Mouse (Mus musculus) heart, postnatal 14 days (tissue): ENCODE results near the gene Colq. TPM values are rescaled to one million over a fixed set of nuclear protein-coding genes. Genes with fewer than 3 reads are reported as not detected.
A peak's percentile ranks its signal among the peaks of the same experiment; 100 is the strongest.

ENCODE experiments used
- DNase-seq, 2 experiments: peaks; one replicate each; pipeline ENCODE4 v3.0.0; 2021 to 2022
- intact Hi-C: fragments of 180-260 bp; cut with DNase I; formaldehyde crosslinking; loops from one replicate; pipeline ENCODE4 v1.15.1; 2025
- total RNA-seq, 2 experiments: library from RNA; stranded (reverse); gene quantifications; 2 replicates each; pipeline ENCODE4 v1.2.3; 2021

The Colq gene
- total RNA-seq, 2 experiments from 2014 or later = 7.1 to 9.5 TPM

DNA sequence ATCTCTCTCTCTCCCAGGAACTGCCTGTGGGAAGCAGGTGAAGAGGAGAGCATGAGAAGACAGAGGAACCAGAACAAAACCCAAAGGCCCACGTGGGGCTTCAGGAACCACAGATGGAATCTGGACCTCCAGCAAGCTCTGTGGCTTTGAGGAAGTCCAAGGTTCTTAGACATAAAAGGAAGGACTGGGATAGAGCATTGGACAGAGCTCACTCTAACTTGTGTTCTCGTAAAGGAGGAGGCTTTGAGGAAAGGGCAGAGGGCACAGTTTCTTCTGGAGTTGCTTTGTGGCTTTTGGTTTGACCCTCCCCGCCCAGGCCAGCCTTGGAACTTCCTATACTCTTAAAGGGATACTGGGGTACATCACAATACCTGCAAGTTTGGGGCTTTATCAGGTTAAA, 58.5 kb downstream of the Colq start:
- no peak for DNase-seq
- intact Hi-C loops = no loop called here

DNA sequence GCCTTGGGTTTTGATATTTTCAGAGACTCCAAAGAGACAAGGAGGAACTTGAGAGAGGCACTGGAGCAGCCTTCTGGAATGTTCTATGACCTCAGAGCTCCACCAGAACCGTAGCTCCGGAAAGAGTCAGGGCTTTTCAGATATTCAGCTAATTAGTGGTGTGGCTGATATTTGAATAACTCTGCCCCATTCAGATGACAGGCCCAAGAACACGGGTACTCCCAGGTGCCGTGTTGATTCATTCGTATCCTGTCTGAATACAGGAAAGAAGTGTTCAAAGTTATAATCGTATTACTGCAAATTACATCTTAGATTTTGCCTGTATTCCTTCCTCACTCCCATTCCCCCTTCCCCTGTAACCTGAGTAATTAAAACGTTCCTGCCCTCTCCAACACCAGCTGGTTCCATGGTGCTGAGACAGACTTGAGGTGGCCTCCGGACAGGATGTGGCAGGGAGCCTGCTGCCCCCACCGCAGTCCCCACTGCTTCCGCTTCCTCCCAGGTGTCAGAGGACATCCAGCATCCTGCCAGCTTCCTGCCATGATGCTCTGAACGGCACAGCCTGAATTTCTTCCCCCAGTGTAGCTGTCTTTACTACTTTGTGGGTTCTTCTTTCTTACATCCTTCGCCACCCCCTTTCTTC, 59.5 kb downstream of the Colq start:
- DNase-seq = peak in 1 of 2 experiments; percentile 40

DNA sequence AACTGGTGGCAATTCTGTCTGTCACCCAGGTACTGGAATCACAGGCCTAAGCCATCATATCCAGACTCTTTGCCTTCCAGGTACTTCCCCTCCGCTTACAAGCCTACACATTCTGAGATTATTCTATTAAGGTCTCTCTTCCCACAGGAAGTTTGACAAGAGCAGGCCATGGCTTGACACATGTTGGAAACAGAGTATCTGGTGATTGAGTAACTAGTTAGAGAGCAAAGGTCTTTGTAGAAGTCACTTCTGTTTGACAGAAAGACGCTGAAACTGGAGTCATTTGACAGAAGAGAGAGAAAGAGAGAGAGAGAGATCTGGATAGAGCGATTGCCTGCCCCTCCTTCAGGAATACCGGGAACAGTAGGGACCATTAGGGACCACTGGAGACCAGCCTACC, 60.3 kb downstream of the Colq start:
- intact Hi-C loops = no loop called here
- no peak for DNase-seq

More for the DNA sequence above, 59.5 kb downstream of the Colq start:
- intact Hi-C loops = no loop called here

DNA sequence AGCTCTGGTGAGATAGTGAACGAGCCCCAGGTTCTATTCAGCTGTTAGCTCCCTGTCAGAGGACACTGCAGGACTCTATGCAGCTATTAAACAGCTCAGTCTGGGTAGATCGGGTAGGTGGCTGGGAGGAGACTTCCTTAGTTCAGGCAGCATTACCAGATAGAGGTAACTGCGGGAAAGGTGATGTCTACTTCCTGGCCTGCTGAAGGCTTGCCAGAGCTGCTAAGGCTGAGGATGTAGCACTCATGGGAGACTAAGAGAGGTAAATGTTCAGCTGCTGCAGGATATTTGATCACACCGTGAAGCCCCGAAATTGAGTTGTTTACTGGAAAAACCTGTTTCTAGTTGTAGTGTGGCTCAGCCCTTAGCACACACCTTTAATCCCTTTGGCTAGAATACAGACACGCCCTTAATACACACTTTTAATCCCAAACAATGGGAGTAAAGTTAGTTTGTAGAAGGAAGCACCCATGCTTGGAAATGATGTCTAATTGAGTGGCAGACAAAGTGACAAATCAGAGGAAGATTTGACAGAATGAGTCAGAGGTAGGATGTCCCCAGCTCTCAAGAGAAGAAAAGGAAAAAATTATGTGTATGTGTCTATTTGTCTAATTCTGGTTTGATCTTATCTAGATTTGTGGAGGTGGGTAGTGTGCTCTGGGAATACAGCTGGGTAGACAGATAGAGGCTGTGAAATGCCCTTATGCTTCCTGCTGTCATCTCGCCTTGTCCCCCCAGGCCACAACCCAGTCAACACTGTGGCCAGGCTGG, 65.9 kb downstream of the Colq start:
- intact Hi-C loops = no loop called here
- DNase-seq = no peak

DNA sequence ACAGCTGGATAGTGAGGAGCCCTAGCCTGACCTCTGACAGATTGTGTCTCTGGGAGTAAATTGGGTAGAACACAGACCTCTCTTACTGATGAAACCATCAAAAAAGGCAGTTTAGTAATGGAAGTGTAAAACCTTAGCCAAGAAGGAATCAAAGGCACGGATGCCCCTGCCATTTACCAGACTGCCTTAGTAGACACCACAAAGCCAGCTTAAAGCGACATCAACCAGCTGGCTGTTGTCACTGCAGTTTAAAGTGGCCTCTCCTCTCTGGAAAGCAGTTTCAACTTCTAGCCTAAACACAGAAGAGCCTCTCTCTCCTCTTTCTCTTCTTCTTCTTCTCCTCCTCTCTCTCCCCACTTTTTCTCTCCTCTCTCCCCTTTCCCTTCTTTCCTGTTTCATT, 69.8 kb downstream of the Colq start:
- DNase-seq = no peak
- intact Hi-C loops = loop anchor here (5.0 kb wide), 1 partner anchor 41 kb away; no protein-coding TSS in a partner anchor

DNA sequence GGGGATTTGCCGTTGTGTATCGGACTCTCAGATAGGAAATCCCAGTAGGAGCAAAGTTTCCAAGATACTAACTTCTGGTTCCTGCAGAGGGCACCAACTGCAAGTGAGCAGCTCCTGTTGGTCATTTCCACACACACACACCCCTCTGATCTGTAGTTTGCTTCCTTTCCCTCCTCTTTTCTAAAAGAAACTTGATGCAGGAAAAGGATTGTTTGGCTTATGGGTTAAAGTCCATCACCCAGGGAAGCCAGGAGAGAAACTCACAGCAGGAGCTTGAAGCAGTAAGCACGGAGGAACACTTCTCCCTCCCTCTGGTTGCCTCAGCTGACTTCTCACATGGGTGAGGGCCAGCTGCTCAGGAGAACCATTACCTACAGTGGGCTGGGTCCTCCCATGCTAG, 72.0 kb downstream of the Colq start:
- peak in 1 of 2 experiments; percentile 32 for DNase-seq

DNA sequence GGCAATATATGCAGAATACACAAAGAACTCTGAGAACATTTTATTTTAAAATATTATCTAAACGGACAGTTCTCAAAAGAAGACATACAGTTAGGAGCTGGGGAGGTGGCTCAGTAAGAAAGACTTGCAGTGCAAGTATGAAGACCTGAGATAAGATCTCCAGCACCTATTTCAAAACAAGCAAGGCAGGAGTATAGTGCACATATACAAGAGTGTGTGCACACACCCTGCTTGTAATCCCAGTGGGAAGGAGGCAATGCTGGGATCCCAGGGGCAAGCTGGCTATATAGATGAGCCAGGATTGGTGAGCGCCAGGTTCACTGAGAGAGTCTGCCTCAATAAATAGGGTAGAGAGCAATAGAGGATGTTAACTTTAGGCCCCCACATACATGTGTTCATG, 75.2 kb downstream of the Colq start:
- no peak for DNase-seq
- intact Hi-C loops = no loop called here

More for the DNA sequence above, 72.0 kb downstream of the Colq start:
- intact Hi-C loops = loop anchor here (1.0 kb wide), 1 partner anchor 86 kb away; no protein-coding TSS in a partner anchor

DNA sequence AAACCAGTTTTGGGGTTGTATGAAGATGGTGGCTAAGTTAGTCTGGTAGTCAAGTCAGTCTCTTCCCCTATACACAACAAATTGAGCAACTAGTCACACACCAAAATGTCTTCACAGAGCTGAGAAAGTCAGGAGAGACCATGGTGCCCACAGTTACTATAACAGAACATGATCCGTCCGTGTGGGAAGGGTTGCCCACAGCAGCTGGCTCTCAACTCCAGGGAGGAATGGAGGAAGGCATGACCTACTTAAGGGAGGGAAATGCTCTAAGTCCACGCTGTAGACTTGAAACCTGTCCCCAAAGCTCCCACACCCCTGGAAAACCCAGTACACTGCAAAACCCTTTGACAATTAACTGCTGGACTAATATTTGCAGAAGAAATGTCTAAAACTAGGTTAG, 80.8 kb downstream of the Colq start:
- intact Hi-C loops = no loop called here
- DNase-seq = no peak

DNA sequence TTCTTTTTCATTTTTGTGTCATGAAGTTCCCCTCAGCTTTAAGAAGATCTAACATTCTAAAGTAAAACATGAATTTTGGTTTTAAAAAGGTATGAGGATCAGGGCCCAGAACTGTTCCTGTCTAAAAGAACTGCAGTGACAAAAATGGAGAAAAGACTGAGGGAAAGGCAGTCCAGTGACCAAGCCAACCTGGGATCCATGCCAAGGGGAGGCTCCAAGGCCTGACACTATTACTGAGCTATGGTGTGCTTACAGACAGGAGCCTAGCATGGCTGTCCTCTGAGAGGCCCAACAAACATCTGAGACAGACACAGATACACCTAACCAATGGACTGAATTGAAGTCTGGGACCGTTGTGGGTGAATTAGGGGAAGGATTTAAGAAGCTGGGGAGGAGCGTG, 81.2 kb downstream of the Colq start:
- intact Hi-C loops = no loop called here
- DNase-seq = peak; percentile 53 to 59

DNA sequence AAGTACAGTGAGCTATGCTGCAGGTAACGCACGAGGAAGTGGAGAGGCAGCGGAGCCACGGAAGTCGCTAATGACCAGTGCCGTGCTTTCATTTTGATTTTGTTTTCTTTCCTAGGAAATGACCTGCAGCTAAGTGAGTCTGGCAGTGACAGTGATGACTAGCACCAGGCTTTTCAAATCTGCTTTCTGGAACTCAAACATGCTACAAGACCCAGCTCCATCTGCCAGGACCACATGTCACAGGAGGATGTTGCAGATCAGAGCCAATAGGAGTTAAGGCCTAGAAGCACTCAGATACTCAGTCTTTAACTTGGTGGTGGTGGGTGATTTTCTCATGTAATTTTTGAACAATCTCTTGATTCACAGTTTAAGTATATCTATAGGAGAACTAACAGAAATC, 84.7 kb downstream of the Colq start:
- no peak for DNase-seq
- intact Hi-C loops = no loop called here

DNA sequence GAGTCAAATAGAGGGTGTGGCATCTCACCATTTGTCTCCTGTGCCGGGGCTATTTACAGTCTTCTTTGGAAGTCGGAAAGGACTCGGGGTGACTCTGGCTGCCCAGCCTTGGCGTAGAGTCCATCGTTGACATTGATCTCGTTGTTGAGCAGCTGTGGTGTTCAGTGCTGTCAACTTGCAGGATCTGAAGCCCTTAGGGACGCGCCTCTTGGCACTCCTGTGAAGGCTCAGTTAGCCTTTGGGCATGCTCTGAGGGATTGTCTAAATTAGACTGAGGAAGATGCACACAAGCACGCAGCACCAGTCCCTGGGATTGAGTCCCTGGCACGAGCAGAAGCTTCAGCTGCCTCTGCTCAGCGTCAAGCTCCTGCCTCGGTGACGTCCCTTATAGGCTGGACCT, 87.7 kb downstream of the Colq start:
- peak in 1 of 2 experiments; percentile 16 for DNase-seq

DNA sequence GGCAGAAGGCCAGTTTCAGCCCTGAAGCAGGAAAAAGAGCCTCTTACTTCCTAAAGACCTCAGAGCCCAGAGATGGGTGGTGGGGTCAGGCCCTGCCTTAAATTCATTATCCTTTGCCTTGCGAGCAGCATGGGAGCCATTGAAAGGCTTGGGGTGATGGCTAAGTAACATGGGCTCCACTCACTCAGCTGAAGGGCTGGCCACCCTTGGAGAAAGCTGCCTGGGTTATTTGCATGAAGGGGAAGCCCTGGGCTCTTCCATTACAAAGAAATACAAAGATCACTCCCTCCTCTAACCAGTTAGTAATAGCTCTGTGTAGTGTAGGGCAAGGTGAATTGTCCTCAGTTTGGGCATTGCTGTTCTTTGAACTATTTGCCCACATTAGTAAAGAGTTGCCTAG, 91.6 kb downstream of the Colq start:
- no peak for DNase-seq
- intact Hi-C loops = no loop called here

More for the DNA sequence above, 87.7 kb downstream of the Colq start:
- intact Hi-C loops = no loop called here

DNA sequence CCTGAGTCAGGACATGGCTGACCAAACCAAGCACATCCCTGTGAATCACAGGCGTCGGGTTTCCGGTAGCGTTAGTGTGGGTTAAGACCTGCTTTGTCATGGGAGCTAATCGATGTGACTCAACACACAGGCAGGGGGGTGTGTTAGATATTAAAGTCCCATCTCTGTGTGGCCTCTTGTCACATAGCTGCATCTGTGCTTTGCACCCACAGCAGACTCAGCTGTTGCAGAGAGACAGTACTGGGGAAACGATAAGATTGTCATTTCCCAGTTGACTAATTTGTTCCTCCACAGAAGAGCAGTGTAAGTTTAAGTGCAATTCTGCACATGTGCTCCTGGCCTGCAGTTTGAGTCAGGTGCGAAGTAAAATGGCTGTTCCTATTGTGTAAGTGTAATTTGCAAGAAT, 94.9 kb downstream of the Colq start:
- no peak for DNase-seq
- intact Hi-C loops = no loop called here

DNA sequence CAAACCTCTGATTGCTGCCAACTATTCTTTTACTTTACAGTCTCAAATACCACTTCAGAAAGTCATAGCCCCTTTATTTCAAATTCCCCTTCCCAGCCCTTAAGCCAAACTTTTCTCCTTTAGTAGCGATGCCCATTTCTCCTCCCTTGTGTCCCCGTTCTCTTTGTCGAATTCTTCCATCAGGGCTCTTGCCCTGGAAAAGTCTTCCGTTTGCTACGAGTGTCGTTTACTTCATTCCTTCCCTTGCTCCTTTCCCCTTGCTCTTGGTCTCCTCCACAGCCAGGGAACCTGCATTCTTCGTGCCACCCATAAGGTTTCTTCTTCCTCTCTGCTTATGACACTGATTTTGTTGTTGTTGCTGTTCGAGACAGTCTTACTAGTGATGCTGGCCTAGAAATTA, 95.6 kb downstream of the Colq start:
- intact Hi-C loops = no loop called here
- DNase-seq = peak in 1 of 2 experiments; percentile 10

DNA sequence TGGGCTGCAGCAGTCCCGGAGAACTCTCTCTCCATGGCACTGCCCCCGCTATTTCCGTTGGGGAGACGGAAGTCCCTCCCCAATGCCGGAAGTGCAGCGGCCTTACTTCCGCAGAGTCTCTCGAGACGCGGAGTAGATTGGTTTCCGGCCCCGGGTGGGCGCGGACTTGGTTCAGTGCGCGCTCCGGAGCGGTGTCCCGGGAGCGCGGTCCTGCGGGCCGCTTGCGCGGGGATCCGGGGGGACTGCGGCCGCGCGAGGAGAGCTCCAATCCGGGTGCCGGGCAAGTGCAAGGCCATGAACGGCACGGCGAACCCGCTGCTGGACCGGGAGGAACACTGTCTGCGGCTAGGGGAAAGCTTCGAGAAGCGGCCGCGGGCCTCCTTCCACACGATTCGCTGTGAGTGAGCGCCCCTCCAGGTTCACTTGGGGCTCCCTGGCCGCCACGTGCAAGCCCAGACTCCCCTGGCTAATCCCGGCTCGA, 96.1 kb downstream of the Colq start, which contains the start of gene Mettl6:
Mettl6 (minus strand) TSS at position 66 of the 481 bp plus-strand sequence.
- intact Hi-C loops = no loop called here

DNA sequence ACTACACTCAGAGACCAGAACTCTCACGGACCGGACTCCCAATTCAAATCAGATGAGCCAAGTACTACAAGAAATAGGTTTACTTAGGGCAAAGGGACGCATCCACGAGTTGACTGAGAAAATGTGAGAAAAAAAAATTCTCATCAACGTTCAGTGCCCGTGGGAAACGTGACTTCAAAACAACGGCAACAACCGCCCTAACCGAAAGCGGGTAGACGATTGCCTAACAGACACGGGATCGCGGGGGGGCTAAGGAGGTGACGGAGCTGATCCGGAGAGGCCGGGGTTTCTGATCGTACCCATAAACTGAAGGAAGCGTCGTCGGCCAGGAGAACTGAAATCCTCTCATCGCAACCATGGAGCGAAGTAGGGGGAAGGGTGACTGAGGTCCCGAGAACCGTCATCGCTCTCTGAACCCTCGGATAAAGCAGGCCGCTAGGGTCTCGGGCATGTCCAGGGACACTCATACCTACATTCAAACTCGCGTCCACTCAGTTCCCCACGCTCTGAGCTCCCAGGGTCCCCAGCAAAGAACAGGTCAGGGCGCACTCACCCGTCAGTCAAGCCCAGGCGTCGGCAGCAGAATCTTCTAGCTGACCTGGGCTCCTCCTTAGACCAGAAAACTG, 96.7 kb downstream of the Colq start, which contains the start of gene Eaf1:
Eaf1 (plus strand) TSS at position 51 of the 626 bp plus-strand sequence.
- intact Hi-C loops = no loop called here
- peak in 1 of 2 experiments; percentile 35 for DNase-seq

More for the DNA sequence above, 96.1 kb downstream of the Colq start, which contains the start of gene Mettl6:
- DNase-seq = peak; percentile 90 to 94

DNA sequence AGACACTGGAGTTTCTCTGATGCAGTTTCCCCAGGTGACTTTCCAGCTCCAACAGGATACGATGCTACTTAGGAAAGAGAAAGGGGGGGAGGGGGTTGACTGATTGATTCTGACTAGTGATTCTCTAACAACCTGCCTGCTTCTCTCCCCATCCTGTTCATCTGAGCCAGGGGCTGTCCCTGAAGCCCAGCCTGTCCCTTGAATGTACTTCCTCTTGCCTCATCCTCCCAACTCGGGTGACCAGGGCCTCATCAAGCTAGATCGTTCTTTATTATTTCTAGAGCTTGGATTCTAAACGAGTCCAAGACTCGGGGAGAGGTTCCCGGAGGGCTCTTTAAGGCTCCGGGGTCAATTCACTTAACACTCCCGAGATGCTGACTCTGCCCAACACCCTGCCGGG, 97.2 kb downstream of the Colq start:
- intact Hi-C loops = no loop called here
- DNase-seq = no peak

DNA sequence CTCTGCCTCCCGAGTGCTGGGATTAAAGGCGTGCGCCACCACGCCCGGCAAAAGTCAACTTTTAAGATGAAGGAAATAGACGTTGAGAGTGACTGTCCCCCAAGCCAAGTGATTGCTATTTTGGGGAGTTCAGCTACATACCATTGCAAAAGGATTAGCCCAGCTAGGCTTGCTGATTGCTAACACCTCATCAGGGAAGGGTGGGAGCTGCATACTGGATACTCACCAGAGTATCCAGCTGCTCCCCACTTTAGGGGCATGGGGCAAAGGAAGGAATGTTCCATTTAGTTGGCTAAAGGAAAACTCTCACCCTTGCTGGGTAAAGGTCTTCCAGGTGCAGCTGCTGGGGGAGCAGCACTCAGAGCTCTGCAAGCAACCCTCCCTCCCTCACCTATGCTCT, 103.1 kb downstream of the Colq start:
- no peak for DNase-seq
- intact Hi-C loops = no loop called here

DNA sequence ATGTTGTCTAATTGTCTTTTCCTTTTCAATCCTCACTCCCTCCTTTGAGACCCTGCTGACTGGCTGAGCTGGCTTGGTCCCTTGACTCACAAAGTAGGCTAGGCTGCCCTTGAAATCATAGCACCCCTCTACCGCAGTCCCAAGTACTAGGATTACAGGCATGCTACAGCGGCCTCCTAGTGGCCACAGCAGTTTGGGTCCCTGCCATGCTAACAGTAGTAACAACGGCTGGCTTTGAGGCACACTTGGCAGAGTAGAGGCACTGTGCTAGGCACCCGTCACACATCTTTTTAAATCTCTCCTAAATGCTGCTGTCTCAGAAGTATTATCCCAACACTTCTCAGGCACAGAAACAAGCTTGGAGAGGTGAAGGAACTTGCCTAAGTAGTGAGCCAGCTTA, 104.7 kb downstream of the Colq start:
- no peak for DNase-seq
- intact Hi-C loops = no loop called here

DNA sequence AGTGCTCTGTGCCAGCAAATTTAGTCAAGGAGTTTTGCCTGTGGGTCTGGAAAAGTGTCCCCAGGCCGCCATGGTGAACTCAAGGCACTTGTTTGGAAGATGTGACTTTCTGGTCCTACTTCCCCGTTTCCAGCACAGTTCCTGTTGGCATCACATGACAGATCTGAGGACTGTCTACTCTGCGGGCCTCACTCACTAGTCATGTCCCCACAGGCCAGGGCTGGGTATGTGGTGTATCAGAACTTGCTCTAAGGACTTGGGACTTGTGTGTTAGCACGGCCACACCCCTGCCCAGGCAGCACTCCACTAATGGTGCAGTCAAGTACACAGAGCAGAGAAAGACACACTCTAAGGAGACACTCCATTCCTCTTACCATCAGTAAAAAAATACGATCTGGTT, 108.7 kb downstream of the Colq start:
- DNase-seq = no peak
- intact Hi-C loops = no loop called here

DNA sequence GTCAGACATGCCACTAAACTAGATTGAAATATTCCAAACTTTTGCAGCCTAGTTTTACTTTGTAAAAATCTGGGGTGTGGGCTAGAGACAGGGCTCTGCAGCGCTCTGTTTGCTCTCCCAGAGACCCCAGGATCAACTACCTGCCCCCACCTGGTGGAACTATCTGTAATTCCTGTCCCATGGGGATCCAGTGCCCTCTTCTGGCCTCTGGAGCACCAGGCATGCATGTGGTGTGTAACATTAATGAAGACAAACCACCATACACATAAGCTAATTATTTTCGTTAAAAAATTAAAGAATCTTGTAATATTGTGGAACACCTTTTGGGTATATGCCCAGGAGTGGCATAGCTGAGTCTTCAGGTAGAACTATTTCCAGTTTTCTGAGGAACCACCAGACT, 117.8 kb downstream of the Colq start:
- DNase-seq = no peak
- intact Hi-C loops = loop anchor here (2.0 kb wide), 1 partner anchor 110 kb away; no protein-coding TSS in a partner anchor
